8 mouse cellular contexts compared by ENCODE assay signal in genomic region chrX:155337567-155337904, GRCm38 (mm10). TPM values are rescaled to one million over a fixed set of nuclear protein-coding genes. Genes with fewer than 3 reads are reported as not detected.
DNase-seq lines count a peak whose midpoint lies in the region; ATAC-seq and TF ChIP-seq lines count a peak whose summit lies in the region.

No protein-coding gene starts in this region.

- WGBS in heart, embryonic 16.5 days: 24% methylated on average over 7 of the region's 7 CpGs
- 31% methylated on average over 7 of the region's 7 CpGs for WGBS in forebrain, postnatal 0 days
- 37% methylated on average over 7 of the region's 7 CpGs for WGBS in macrophage (ENCODE audit: missing documents)

- H3K27ac ChIP-seq in heart, embryonic 16.5 days (ENCODE audit: low read length): peak overlapping the region; percentile 72
- H3K27ac ChIP-seq in forebrain, postnatal 0 days (ENCODE audit: low read depth, low read length): no peak overlapping the region
- peak overlapping the region; percentile 31; the same call in 1 of the 2 replicates for H3K27ac ChIP-seq in macrophage

- H3K4me3 ChIP-seq in heart, embryonic 16.5 days (ENCODE audit: low read length): peak overlapping the region; percentile 63
- H3K4me3 ChIP-seq in G1E (ENCODE audit: low read depth, low read length): peak overlapping the region; percentile 77
- peak overlapping the region; percentile 51 for H3K4me3 ChIP-seq in forebrain, postnatal 0 days (ENCODE audit: low read depth, low read length)
- peak overlapping the region; percentile 66 for H3K4me3 ChIP-seq in macrophage (ENCODE audit: inconsistent target)

- TF ChIP-seq CTCF in G1E (IDR thresholded peaks at IDR 0.05; ENCODE audit: low read depth, low read length): no peak
- TF ChIP-seq CTCF in forebrain, postnatal 0 days (IDR thresholded peaks at IDR 0.05; ENCODE audit: low read depth): no peak

- ATAC-seq in heart, embryonic 16.5 days (replicated peaks; ENCODE audit: extremely low read depth, insufficient read depth, low FRiP score): no peak
- ATAC-seq in G1E (ENCODE audit: extremely low read depth, insufficient number of reproducible peaks, low FRiP score, poor library complexity, severe bottlenecking): no peak
- no peak for ATAC-seq in forebrain, postnatal 0 days

- DNase-seq in heart, postnatal 4 days: no peak
- no peak for DNase-seq in G1E (ENCODE audit: low spot score)
- DNase-seq in forebrain, postnatal 0 days: no peak
- no peak for DNase-seq in right cerebral cortex, postnatal 36 days (ENCODE audit: low spot score in 2 of 2)
- no peak for DNase-seq in cerebellum, postnatal 10 days
- no peak for DNase-seq in layer of hippocampus, postnatal 10 days (ENCODE audit: low spot score in 2 of 2)

- no peaks in the 10 kb centered on the region for H3K9me3 ChIP-seq in heart, embryonic 16.5 days (replicated peaks; ENCODE audit: control insufficient read depth, low read length)
- H3K9me3 ChIP-seq in G1E (replicated peaks): no peaks in the 10 kb centered on the region
- H3K9me3 ChIP-seq in forebrain, postnatal 0 days (ENCODE audit: low read length): no peaks in the 10 kb centered on the region

- H3K27me3 ChIP-seq in heart, embryonic 16.5 days (ENCODE audit: control insufficient read depth, insufficient read depth, low read length): no peaks in the 10 kb centered on the region
- H3K27me3 ChIP-seq in G1E (ENCODE audit: insufficient read depth, low read length): no peaks in the 10 kb centered on the region
- H3K27me3 ChIP-seq in forebrain, postnatal 0 days (ENCODE audit: insufficient read depth, low read length): no peaks in the 10 kb centered on the region

- peak overlapping the region; percentile 58 for H3K4me2 ChIP-seq in heart, embryonic 16.5 days (ENCODE audit: low read depth, low read length)
- H3K4me2 ChIP-seq in forebrain, postnatal 0 days (ENCODE audit: low read depth): peak overlapping the region; percentile 56

- no peaks in the 10 kb centered on the region for H3K36me3 ChIP-seq in heart, embryonic 16.5 days (ENCODE audit: control insufficient read depth, insufficient read depth)
- H3K36me3 ChIP-seq in G1E (replicated peaks) (peaks cover 5% of the 10 kb centered on the region), macrophage (ENCODE audit: inconsistent target) (no peaks in the 10 kb centered on the region)
- no peaks in the 10 kb centered on the region for H3K36me3 ChIP-seq in forebrain, postnatal 0 days (ENCODE audit: insufficient read depth)

- peaks cover 18% of the 10 kb centered on the region for H3K79me2 ChIP-seq in macrophage (ENCODE audit: inconsistent target)

- H3K9ac ChIP-seq in heart, embryonic 16.5 days (ENCODE audit: low read length): peak overlapping the region; percentile 74
- H3K9ac ChIP-seq in forebrain, postnatal 0 days: peak overlapping the region; percentile 62

- no peaks in the 10 kb centered on the region for H3K4me1 ChIP-seq in heart, embryonic 16.5 days (ENCODE audit: control insufficient read depth, insufficient read depth, low read length)
- H3K4me1 ChIP-seq in G1E (ENCODE audit: insufficient read depth, low read depth, low read length): peaks cover 19% of the 10 kb centered on the region; the same call in 1 of the 2 replicates
- H3K4me1 ChIP-seq in forebrain, postnatal 0 days (ENCODE audit: insufficient read depth): no peaks in the 10 kb centered on the region

RNA-seq across cellular contexts. Expression of gene Prdx4, which starts 3.0 kb away (rescaled TPM):
- 203 and 217 TPM in 2 replicates for polyA plus RNA-seq in heart, embryonic 16.5 days (2015; fragmentation: Nextera tagmentation; extraction: Ambion mirVana)
- 10 to 100 TPM; 93.6 to 97.2 TPM for total RNA-seq in heart, postnatal 4 days (2021)
- total RNA-seq in G1E (2014; fragmentation: Nextera tagmentation) (65.5 and 70.1 TPM in 2 replicates), G1E (2017) (164 and 180 TPM in 2 replicates)
- polyA plus RNA-seq in G1E (2012) (53.4 and 71.7 TPM in 2 replicates), macrophage (2018) (53.4 to 107 TPM (median 95.0 TPM) in 3 replicates)
- total RNA-seq in forebrain, postnatal 0 days (2014; rRNA removed): 64.5 and 70.7 TPM in 2 replicates
- 107 and 124 TPM in 2 replicates for polyA plus RNA-seq in forebrain, postnatal 0 days (2015; fragmentation: Nextera tagmentation; extraction: Ambion mirVana)
- 10 to 100 TPM in 12 of 26 experiments, 1 to 10 TPM in 14; 3.6 to 26.4 (median 9.4) TPM for total RNA-seq in macrophage (2018; cell fraction: chromatin; rRNA removed)
- total RNA-seq in macrophage (2018; cell fraction: cytosol; rRNA removed): 100 to 1,000 TPM in 2 of 26 experiments, 10 to 100 TPM in 24; 63.8 to 109 (median 77.7) TPM
- total RNA-seq in macrophage (2018; cell fraction: nucleus; rRNA removed): 100 to 1,000 TPM in 1 of 26 experiments, 10 to 100 TPM in 25; 24.4 to 100 (median 54.8) TPM
- total RNA-seq in layer of hippocampus, postnatal 10 days (2021): 10 to 100 TPM; 23.2 to 23.7 TPM
